Mouse (Mus musculus): ENCODE data around the gene Gm17324. TPM values are rescaled to one million over a fixed set of nuclear protein-coding genes. Genes with fewer than 3 reads are reported as not detected.

The Gm17324 gene
- total RNA-seq, 2 experiments from 2014 or later = not detected

DNA sequence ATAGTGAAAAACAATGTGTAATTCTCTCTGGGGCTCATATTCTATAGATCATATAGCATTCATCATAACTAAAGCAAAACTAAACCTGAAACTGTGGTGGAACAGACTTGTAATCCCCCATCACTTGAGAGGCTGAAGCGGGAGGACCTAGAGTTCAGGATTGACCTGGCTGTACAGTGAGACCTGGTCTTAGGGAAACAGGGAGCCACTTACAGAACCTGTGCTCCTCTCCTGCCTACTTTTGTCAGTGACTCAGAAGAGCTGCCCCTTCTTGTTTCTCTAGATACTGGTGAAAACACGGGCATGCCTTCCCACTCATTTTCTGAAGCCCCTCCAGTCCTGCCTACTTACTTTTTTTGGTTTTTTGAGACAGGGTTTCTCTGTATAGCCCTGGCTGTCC is 25.7 kb upstream of the Gm17324 start:
- intact Hi-C loops (cut with DNase I) = loop anchor here (10.0 kb wide), 1 partner anchor 51 kb away; no protein-coding TSS in a partner anchor
- DNase-seq = no peak

DNA sequence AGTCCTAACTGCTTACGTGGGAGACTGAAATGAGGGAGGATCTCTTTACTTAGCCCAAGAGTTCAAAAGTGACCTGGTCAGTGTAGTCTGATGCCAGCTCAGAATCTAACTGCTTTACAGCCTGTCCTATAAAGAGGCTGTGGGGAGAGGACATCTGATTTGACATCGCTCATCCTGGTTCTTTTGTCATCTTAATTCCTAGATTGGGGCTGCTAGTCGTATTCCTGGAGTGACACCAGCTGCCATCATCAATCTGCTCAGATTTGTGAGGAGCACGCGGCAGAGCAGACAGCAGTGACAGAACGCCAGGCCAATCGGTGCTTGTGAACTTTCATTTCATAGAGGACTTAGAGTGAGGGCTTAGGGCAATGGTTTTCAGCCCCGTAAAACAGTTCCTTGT is 25.0 kb upstream of the Gm17324 start:
- intact Hi-C loops (cut with DNase I) = loop anchor here (10.0 kb wide), 1 partner anchor 51 kb away; no protein-coding TSS in a partner anchor
- DNase-seq = no peak

- intact Hi-C loops (cut with DNase I) = no loop called here
- DNase-seq = no peak
Observed at GRCm38 (mm10) chr9:78465725-78466124, 17.1 kb upstream of the Gm17324 start.

DNA sequence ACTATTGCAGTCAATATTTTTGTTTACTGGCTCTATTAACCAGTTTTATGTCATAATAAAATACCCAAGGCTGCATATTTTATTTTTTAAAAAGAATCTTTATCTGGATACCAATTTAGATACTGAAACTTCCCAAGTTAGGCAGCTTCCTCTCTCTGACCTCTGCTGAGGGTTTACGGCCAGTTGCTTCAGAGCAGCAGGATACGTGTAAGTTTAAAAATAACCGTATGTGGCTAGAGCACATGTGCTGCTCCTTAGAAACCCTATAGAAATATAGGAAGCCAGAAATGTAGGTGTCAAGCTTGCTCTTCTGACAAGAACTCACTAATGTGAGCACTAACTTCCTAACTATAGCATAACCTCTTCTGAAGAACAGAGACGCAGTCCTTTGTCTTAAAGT is 14.8 kb upstream of the Gm17324 start:
- intact Hi-C loops (cut with DNase I) = no loop called here
- DNase-seq = no peak

GRCm38 (mm10) chr9:78457026-78457425 is 8.4 kb upstream of the Gm17324 start:
- intact Hi-C loops (cut with DNase I) = no loop called here
- no peak for DNase-seq

DNA sequence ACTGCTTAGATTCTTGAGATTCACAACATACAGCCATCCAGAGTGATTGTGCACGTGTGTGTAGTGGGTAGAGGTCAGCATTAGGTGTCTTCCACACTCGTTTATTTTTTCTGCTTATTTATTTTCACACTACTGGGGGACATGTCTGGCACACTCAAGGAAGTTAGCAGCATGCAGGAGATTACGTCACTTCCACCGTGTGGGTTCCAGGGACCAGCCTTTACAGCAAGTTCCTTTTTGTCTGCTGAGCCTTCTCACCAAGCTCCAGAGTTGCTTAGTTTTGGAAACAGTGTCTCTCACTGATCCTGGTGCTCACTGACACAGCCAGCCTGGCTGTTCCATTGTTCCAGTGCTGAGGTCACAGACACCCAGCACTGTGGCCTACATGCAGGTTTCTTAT is 2.8 kb upstream of the Gm17324 start:
- no peak for DNase-seq
- intact Hi-C loops (cut with DNase I) = no loop called here

DNA sequence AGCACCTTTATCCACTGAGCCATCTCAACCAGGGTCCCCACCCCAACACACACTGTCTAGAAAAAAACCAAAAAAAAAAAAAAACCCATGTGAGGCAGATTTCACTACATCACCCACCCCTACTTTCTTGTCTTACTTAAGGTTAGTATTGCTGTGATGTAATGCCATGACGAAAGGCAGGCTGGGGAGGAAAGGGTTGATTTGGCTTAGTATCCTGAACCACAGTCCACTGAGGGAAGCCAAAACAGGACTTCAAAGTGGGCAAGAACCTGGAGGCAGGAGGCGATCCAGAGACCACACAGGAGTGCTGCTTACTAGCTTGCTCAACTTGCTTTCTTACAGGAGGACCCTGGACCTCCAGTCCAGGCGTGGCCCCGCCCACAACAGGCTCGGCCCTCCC is 1.8 kb upstream of the Gm17324 start:
- intact Hi-C loops (cut with DNase I) = no loop called here
- no peak for DNase-seq

DNA sequence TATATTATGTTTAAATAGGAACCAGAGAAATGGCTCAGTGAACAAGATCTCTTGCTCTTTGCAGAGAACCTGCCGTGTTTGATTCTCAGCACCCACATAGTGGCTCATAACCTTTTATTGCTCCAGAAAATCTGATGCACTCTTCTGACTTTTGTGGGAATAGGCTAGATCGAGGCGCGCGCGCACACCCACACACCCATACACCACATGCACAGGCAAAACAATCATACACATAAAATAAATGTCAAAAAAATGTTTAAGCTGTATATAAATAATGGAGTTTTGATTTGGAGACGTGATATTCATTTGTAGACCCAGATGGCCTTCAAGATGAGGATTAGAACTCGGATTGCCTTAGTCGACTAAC is 997 bp downstream of the Gm17324 start:
- no peak for DNase-seq
- intact Hi-C loops (cut with DNase I) = no loop called here

DNA sequence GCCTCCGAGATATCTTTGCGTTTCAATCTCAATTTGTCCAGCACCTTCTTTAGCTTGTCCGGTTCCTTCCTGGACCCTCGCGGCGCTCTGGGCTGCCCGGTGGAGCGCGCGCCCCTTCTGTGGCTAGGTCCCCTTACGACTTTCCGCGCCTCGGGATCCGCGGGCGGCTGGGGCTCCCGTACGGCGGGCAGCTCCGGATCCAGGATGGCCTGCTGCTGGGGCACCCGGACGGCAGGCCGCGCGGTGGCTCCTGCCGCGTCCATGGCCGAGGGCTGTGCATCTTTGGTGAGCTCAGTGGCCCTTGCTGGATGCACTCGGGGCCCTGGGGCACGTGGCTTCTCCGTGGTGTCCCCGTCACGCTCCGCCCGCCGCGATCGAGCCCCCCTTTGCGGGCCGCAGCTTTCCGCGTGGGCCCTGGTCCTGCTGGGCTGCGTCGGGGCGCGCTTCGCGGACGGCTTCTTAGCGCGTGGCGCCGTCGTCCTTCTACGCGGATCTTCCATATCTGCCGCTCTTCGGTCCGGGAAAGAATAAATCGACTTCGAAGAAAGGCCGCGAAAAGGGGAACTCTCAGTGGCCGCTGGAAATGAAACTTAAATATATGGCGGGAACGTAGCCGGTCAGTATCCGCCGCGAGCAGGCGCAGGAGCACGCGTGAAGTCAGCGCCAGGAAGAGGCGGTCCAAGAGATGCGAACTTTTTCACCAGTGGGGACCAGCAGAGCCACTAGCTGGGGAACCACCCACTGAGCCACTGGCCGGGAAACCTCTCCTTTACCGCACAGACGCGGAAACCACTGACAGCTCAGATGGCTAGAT is 5.8 kb downstream of the Gm17324 start, which contains the start of gene Cgas:
Gene Cgas (minus strand): TSS at position 659 of the 814 bp plus-strand sequence.
- peak; percentile 50 to 54 for DNase-seq
- intact Hi-C loops (cut with DNase I) = no loop called here

- no peak for DNase-seq
- intact Hi-C loops (cut with DNase I) = no loop called here
Observed at GRCm38 (mm10) chr9:78442237-78442578, 6.4 kb downstream of the Gm17324 start.

DNA sequence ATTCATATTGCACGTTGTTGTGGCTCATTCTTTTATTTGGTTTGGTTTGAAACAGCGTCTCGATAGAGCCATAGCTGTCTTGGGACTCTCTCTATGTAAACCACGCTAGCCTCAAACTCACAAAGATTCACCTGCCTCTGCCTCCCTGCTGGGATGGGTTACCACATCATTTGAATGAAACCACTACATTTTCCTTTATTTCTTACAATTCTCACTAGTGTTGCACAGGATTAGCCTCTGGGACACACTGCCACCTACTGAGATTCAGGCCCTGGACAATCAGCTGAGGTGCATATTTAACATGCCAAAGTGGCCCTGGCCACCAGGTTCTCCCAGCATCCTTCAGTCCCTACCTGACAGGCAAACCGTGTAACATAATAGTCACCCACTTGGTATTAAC is 9.2 kb downstream of the Gm17324 start:
- no peak for DNase-seq
- intact Hi-C loops (cut with DNase I) = no loop called here

DNA sequence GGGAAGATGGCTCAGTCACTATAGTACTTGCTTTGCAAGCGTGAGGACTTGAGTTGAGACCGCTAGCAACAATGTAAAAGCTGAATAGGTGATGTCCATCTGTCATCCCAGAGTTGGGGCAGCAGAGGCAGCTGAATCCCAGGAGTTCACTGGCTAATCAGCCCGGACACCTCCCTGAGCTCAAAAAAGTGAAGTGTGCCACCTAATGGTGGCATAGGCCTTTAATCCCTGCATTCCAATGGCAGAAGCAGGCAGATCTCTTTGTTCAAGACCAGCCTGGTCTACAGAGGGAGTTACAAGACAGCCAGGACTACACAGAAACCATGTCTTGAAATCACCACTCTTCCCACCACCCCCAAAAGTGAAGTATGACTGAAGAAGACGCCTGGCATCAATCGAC is 16.1 kb downstream of the Gm17324 start:
- no peak for DNase-seq
- intact Hi-C loops (cut with DNase I) = no loop called here

- intact Hi-C loops (cut with DNase I) = no loop called here
- no peak for DNase-seq
Observed at GRCm38 (mm10) chr9:78430486-78430885, 18.1 kb downstream of the Gm17324 start.

GRCm38 (mm10) chr9:78429551-78429950 is 19.0 kb downstream of the Gm17324 start:
- no peak for DNase-seq
- intact Hi-C loops (cut with DNase I) = no loop called here

DNA sequence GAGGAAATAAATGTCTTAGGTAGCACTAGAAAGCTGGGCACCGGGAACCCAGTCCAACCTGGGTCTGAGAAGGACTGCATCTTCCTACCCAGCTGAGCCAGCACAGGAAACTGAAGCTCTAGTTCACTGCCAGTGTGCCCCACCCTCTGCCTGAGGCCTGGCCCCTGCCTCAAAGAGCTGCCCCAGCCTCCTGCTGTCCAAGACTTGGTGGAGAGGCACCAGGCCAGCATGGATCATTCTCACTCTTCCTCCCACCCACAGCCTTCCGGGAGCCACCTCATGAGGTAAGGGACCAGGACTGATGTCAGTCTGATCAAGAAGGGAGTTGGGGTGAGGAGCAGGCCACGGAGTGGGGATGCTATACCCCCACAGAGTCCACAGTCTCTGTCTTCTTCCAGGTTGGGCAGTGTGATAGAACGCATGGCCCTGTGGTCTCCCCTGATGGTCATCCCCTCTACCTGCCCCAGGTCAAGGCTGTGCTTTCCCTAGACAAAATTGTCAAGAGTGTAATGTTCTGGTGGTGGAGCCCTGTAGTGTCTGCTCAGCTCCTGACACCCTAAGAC is 19.6 kb downstream of the Gm17324 start:
- no peak for DNase-seq
- intact Hi-C loops (cut with DNase I) = no loop called here

- no peak for DNase-seq
- intact Hi-C loops (cut with DNase I) = no loop called here
Observed at GRCm38 (mm10) chr9:78428185-78428584, 20.4 kb downstream of the Gm17324 start.

DNA sequence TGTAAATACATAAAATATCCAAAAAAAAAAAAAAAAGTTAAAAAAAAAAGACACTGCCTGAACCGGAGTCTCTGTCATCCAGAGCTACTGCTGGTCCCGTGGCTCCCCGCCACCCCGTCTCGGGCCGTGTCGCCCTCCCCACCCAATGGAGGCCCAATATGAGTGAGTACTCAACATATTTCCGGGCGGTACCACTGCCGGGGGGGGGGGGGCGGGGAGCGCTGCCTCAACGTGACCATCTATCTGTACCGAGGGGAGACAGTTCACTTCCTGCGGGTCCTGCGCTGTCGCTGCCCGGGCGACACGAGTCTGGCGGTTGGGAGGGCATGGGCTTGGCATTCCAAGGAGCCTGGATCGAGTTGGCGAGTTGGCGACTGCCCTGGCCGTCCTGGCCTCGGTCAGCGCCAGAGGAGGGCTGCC is 21.2 kb downstream of the Gm17324 start:
- intact Hi-C loops (cut with DNase I) = no loop called here
- DNase-seq = no peak

DNA sequence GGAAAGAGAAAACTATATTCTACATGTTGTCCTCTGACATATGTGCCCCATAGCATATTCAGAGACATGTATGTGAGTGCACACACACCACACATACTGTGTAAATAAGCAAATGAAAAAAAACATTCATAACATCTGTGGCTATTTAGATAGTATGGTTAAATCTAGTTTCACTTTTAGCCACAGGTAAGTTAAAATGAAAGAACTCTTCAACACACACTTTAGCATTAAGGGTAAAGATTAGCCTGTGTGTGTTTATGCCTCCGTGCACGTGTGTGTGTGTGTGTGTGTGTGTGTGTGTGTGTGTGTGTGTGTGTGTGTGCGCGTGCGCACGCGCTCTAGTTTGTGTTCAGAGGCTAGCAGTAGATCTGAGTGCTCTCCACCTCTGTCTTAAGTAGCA is 47.0 kb downstream of the Gm17324 start:
- DNase-seq = no peak
- intact Hi-C loops (cut with DNase I) = no loop called here

GRCm38 (mm10) chr9:78400570-78400969 is 48.0 kb downstream of the Gm17324 start:
- intact Hi-C loops (cut with DNase I) = no loop called here
- DNase-seq = no peak
